Mouse (Mus musculus) stomach, postnatal 0 days (tissue): ENCODE results near the gene Tmprss4.

Experiments
- CTCF ChIP-seq: IDR thresholded peaks from 2 replicates; pipeline ENCODE4 v1.5.1; 2016; ENCODE audit warnings: antibody characterized with exemption, low read depth, mild to moderate bottlenecking, moderate library complexity
- EP300 ChIP-seq: optimal IDR thresholded peaks from 2 replicates; pipeline ENCODE3; 2016; ENCODE audit warnings: antibody characterized with exemption

DNA sequence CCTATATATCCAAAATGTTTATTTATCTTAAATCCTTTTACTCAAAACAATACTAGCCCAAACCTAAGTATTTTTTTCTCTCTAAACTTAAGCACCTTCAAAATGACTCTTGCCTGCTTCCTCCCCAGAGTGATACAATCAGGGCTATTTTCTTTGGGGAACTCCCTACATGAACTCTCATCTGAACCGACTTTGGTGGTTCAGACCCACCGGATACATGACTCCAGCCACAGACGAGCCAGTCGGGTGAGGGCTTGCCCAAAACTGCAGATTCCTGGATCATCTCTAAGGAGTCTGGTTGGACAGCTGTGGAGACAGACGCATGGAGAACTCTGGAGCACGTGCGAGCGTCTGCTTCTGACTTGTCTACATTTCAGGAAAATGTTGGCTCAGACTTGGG lies 25.5 kb upstream of the Tmprss4 start:
- no peak for TF ChIP-seq CTCF
- no peak for TF ChIP-seq EP300
